Mouse (Mus musculus): ENCODE measurements around the gene Crb3. TPM values are rescaled to one million over a fixed set of nuclear protein-coding genes. Genes with fewer than 3 reads are reported as not detected.
A peak's percentile ranks its signal among the peaks of the same experiment; 100 is the strongest.
"Not testable (repeated sequence)": the region's sequence is repeated elsewhere in the genome, so short reads cannot be mapped to it uniquely, and the experiment has no call there.

The Crb3 gene
- under 1 TPM in 1 of 2 experiments, not detected in 1; 0.95 TPM for total RNA-seq (2021)
- long read RNA-seq, experiment 1 = 0 reads
- long read RNA-seq, experiment 2 = 0 reads

DNA sequence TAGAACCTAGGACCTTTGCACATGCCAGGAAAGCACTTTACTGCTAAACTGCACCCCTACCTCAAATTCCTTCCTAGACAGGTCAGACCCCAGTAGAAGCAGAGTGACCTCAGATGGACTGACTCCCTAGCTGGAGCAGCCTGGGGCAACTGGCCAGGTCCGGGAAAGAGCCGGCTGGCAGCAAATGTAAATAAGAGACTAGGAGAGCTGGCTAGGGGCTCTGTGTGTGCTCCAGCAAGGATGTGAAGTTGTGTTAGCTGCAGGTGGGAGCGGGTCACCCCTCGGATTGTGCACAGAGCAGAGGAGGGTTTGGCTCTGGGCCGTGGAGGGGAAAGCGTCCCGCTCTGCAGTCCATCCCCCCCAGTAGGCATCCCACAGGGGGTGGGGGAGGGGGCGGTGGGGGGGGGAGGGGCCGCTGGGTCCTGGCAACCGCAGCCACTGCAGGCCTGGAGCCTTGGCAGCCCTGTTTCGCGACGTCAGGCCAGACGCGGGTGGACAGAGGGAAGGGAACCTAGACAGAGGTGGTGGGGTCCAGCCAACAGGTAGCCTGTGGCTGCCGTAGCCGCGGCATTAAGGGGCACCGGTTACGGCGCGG lies at the start of gene Crb3:
Crb3 (plus strand) TSS at position 215 of the 595 bp plus-strand sequence.
- peak; percentile 54 to 62 for DNase-seq

DNA sequence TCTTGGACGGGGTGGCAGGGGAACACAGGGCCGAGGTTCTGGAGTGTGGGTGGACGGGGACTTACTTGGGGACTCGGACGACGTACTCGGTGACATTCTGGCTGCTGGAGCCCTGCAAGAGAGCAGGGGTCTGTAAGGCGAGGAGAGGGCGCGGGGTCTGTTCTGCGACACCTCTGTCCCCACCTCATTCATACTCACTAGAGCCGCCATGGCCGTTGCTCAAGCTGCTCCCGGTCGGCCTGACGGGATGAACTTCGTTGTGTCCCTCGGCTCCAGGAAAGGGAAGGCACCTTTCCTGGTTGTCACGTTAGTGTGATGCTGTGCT lies 48.0 kb upstream of the Crb3 start:
- no peak for DNase-seq

DNA sequence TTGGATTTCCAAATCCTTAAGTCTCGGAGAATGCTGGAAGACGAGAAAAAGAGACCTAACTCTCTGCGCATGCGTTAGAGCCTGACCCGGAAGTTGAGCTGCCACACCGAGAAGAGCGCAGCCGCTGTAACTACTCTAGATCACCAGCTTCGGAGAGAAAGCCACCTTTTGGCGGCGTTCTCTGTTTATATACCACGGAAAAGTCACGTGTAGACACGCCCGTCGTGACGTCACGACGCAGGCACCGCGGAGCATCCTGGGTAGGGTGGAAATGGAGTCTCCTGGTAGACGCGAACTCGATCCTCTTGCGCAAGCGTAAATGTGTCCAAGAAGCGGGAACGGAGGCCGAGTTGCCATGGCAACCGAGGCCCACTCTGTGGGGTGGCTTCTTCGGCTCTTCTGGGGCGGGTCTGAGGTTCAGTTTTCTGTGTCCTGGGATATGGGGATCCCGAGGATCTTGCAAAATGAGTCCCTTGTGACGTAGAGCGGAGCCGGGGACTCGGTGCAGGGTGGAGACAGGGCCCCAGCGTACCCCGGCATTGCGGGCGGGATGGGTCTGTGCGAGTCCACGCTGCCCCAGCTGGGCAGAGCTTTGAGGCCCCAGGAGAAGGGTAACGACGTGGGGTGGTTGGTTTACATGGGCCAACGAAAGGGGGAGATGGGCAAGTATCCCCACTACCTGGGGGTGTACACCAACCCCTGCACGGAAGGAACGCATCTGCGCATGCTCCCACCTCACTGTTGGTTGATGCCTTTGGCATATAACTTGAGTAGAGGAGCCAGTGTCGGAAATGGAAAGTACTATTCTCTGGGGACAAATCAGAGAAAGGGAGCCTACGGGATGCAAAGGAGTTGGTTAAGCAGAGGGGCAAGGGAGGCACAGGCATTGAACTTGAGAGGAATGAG lies 47.4 kb upstream of the Crb3 start, which contains the start of the genes Gtf2f1 and Gm17949:
Gtf2f1 (minus strand) TSS at position 53 of the 906 bp plus-strand sequence.
Gm17949 (plus strand) TSS at position 234 of the 906 bp plus-strand sequence.
- peak; percentile 95 for DNase-seq

DNA sequence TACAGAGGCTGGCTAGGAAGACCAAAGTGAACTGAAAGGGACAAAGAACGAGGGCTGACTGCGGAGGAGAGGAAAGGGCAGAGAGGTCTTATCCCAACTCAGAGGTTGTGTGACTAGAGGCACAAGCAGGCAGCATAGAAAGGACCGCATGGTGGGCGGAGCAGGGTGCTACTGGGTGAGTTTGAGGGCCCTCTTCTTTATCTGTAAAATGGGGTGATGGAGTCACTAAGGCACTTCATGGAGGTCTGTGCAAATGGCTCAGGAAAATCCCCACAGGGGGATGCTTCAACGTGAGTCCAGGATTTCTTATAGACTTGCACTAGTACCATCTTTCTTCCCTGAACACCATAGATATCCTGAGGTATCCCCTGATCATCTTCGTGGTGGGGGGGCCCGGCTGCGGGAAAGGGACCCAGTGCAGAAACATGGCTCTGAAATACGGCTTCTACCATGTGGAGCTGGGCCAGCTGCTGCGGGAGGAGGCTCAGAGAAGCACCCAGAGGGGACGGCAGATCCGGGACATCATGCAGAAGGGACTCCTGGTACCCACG lies 46.6 kb upstream of the Crb3 start:
- DNase-seq = no peak

DNA sequence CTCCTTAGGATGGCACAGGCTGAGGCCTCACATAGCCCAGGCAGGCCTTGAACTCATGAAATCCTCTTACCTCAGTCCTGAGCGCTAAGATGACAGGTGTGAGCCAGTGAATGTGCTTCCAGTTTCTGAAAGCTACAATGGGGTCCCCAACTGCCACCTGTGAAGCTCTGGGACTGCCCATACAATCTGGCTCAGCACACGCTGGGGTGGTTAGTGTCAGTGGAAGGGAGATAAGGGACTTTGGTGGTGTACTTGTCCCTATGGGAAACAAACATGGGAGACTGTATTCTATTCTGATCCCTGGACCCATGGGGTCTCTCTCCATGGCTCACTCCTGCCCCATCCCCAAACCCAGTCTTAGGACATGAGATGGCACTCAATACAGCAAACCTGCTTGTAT lies 39.2 kb upstream of the Crb3 start:
- no peak for DNase-seq

DNA sequence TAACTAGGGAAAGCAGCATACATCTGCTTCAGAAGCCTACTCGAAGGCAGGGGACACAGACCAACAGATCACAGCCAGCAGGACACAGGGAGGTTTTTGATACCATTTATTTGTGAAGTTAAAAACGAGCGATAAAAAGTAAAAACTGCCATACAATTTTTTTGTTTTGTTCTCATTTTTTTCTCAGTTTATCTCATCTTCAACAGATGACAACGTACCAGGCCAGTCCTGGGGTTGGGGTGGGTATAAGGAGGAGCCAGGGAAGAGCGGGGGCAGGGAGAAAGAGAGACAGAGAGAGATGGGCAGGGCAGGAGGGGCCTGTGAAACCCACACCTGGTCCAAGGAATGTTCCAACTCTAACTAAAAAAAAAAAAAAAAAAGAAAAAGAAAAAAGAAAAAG lies 37.9 kb upstream of the Crb3 start:
- no peak for DNase-seq

DNA sequence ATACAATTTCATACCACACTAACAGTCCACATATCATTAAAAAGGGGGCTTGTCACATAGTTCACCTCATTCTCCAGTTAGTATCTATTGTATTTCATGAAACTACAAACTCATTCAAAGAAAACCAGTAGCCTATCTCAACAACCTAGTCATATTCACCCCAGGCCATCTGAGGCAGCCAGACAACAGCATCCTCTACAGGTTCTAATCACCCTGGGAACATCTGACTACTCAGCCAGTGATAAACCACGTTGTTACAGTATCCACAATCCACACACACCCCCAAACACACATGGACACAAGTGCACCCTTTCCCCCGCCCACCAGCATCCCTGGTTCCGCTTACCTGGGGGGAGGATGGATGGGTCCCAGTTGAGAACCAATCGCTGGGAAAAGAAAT lies 31.4 kb upstream of the Crb3 start:
- no peak for DNase-seq

DNA sequence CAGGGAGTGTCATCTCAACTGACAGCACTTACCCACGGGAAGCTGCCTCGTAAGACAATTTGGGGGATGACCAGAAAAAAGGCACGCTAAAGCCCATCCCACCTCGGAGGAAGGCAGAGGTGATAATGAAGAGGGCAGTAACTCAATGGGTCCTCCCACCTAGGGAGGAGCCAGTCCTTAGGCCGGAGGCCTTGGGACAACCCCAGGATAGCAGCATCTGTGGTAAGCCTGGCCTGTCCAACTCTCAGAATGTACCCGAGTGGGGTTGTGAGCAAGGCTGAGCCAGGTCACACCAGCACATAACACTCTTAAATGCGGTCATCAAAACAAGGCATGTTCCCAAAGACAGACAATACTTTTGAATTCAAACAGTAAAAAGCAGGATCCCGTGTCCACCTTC lies 29.2 kb upstream of the Crb3 start:
- DNase-seq = peak in 1 of 2 experiments; percentile 32

DNA sequence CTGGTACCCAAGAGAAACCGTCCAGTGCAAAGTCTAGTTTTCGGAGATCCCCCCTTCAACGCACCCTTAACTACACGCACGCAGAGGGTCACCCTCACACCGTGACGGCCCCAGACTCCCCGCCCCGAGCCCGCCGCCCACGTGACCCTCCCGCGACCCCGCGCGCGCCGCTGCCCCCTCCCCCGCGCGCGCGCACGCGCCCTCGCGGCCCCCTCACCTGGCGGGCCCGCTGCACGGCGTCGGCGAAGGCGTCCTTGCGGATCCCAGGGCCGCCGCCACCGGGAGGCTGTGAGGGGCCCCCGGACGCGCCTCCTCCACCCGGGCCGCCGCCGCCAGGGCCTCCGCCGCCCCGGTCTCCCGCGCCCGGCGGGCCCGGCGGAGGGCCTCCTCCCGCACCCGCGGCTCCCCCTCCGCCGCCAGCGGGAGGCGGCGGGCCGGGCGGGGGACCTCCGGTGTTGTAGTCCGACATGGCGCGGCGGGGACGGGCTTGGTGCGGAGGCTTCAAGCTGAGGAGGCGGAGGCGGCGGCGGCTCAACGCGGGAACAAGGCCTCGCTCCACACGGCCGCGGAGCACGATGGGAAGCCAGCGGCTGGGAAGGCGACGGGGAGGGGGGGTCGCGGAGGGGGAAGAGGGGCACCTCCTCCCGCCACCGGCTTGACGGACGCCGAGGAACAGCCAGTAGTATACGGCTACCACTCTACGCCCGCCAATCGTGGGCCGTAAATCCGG lies 27.8 kb upstream of the Crb3 start, which contains the start of gene Khsrp:
Khsrp (minus strand) TSS at position 592 of the 730 bp plus-strand sequence.
- peak in 1 of 2 experiments; percentile 17 for DNase-seq

DNA sequence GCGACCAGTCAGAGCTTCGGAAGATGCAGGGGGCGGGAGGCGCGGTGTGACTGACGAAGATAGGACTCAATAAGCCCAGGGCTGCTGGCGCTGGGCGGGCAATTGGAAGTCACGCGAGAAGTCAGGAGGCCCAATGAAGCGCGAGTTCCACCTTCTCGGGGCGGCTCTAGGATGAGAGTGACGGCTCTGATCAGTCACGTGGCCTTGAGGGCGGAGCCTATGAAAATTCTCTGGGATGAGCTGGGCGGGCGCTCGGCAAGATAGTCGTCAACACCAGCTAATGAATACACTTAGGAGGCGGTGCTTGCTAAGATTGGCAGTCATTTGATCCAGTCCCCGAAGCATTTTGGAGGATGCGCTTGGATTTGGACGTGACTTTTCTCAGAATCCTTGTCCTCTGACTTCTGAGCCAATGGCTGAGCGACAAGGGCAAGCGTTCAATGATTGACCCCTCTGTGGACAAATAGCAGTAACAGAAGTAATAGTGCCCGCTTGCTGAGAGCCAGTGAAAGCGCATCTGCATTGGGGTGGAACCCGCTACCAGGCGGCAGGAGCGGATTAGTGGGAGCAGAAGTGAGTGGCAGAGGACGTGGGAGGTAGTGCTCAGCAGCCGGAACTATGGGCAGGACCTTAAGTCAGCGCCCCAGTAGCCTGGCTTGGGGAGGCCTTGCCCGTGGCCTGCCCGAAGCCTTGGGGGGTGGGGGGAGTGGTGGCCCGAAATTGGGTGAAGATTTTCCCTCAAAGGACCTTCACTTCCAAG lies 27.1 kb upstream of the Crb3 start:
- DNase-seq = peak; percentile 100

DNA sequence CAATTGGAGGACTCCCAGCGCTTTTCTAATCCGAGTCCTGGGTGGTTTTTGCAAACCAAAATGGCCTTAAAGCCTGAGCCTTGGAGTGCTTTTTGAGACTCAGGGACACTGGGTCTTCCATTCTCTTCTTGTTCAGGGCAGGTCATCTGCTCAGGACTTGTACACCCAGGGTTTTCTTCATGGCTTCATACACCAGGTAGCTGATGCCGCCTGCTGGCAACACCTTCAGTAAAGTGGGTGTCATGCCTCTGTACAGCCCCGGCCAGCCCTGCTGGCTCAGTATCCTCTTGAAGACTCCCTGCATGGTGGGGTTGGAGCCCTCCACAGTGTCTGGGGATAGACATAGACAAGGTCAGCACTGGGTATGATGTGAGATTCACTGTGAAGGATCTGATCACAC lies 26.1 kb upstream of the Crb3 start:
- DNase-seq = no peak

DNA sequence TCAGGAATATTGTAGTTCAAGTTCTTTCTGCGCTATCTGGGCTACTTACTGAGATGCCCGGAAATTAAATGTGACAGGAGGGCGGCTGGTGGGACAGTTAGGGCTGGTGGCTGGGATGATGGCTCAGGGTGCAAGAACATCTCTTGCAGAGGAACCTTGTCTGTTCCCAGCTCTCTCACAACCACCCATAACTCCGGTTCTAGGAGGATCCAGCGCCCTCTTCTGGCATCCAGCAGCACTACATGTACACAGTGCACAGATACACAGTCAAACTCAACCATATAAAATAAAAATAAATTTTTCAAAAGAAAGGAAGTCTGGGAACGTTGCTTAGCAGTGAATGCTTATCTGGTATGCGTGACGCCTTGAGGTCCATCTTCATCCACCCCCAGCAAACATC lies 19.9 kb upstream of the Crb3 start:
- DNase-seq = no peak

DNA sequence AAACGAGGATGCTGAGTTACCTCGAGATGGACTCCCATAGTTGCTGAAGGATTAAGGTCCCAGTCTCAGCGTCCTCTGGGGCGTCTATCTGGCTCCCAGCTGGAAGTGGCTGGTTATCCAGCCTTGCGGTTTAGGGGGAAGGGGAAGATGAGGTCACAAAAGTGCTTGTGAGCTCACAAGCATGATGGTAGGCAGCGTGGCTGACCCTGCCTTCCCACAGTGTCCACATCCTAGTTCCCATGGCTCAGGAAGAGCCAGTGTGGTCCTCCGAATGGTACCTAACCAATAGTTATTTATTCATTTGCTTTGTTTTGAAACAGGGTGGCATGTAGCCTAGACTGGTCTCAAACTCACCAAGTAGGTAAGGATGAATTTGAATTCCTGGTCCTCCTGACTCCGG lies 17.4 kb upstream of the Crb3 start, which contains the start of gene Slc25a41:
Slc25a41 (minus strand) TSS at position 101 of the 400 bp plus-strand sequence.
- DNase-seq = no peak

DNA sequence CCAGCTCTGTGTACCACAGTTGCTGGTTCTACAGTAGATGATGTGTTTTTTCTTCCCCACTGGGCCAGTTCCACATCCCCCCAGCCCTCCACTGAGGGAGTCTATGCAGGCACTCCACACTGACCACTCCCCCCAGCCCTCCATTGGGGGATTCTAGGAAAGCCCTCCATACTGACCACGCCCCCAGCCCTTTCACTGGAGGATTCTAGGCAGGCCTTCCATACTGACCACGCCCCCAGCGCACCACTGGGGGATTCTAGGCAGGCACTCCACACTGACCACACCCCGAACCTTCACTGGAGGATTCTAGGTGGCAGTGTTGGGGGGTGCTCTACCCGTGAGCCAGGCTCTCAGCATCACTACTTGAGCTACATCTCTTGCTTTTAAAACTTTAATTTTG lies 11.5 kb upstream of the Crb3 start:
- no peak for DNase-seq

DNA sequence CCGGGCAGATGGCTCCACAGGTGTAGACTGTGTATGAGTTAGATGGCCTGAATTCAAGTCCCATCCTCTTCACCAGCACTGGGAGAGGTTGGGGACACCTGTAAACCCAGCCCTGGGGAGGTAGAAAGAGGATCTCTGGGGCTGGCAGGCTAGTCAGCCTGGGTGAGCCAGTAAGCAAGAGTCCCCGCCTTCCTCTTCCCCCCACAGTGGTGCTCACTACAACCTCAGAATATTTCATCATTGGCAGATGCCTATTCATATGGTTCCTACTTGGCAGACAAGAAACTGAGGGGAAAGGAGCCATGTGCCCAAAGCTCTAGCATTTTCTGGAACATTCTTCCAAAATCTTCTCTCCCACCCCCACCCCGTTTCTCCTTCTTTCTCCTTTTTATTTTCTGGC lies 10.1 kb upstream of the Crb3 start:
- no peak for DNase-seq

DNA sequence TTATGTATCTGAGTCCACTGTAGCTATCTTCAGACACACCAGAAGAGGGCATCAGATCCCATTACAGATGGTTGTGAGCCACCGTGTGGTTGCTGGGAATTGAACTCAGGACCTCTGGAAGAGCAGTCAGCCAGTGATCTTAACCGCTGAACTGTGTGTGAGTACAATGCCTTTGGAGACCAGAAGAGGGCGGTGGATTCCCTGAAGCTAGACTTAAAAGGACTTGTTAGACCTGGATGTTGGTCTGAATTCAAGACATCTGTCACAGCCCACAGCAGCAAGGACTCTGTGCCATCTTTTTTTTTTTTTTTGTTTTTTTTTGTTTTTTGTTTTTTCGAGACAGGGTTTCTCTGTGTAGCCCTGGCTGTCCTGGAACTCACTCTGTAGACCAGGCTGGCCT lies 7.2 kb upstream of the Crb3 start:
- not testable (repeated sequence) for DNase-seq

DNA sequence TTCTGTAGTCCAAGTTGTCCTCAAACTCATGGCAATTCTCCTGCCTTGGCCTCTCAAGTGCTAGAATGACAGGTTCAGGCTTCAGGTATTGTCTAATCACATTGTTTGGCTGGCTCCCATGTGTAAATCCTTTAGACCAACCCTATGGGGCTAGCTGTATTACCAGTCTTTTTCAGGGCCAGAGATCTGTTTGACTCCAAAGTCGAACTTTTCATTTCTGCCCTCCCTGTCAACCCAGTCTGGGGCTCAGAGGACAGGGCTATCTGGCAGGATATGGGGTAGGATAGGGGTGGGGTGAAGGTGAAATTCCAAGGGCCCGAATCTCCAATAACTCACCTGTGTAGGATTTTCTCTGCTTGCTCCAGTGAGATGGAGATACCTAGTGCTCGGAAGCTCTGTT lies 2.7 kb upstream of the Crb3 start:
- no peak for DNase-seq

DNA sequence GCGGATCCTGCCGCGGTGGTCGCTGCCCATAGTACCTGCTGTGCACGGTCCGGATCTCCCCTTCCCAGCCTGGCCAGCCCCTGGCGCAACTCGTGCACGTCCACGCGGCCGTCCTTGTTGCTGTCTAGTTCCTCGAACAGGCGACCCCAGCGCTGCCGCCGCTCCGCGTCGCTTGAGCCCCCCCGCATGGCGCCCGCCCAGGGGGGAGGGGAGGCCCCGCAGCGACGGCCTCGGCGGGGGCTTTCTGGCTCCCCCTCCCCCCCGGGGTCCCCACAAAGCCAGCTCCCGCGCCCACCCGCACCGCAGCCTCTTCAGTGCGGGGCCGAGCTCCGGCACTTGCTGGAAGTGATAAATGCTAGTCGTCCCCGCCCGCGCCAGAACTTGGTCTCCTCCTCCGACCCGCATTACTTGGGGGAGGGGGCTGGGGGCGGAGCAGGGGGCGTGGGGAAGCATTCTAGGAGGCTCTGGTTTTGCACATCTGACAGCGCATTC lies 627 bp downstream of the Crb3 start, which contains the start of gene Slc25a23:
Slc25a23 (minus strand) TSS at position 378 of the 492 bp plus-strand sequence.
- peak; percentile 66 to 74 for DNase-seq

DNA sequence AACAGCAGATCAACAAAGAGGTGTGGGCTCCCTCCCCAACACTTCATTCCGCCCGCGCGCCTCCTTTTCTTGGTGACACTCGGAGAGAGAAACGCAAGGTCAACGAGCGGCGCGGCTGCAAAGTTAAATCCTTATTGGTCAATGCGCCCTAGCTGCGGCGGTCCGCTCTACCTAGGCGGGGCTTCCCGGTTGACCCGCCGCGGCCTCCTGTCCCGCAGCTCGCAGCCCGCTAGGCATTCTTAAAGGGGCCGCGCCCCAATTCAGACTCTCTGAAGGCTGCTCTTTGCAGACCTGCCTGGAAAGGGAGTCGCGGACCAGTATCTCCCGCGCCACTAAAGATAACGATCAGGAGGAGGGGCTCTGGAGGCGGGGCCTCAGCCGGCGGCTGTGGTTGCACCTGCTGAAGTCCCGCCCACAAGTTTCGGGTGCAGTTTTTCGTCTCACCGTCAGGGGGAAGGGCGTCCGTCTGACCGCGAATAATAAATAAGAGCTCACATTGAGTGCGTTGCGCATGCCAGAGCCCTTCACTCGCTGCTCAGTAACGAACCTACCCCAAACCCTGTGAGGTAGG lies 1.4 kb downstream of the Crb3 start:
- DNase-seq = peak; percentile 97 to 98

DNA sequence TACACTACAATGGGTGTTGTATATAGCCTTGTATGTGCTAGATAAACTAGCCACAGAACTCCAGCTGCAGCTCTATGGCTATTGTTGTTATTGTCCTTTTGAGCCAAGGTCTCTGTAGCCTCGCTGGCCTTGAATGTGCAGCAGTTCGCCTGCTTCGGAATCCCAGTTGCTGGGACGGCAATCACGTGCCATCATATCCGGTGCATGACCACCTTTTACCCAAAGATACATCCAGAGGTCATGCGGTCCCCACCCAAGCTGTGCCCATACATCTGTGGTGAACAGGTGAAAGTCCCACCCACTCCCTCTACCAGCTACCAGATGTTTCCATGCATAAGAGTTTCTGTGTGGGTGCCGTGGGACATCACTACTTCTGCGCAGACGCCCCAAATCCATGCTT lies 2.2 kb downstream of the Crb3 start:
- DNase-seq = no peak

DNA sequence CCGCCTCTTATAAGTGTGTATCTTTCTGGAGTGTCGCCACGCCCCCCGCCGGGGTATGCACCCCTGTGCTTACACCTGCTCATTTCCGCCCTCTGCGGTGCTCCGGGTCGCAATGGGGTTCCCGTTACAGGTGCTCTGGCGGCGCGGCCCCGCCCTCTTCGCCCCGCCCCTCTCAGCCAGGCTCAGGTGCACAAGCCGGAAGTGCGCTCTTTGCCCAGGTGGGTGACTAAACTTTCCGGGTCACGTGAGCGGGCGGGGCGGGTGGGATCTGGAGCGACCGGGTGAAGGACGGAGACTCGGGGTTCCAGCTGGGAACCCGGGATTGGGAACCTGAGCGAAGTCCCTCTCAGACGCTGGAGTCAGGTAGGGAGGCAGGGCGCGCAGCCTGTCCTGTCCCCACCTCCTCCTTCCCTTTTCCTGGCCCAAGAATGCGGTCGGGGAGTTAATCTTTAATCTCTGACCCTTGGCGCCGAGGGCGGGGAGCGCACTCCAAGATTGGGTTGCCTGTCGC lies 3.2 kb downstream of the Crb3 start:
- no peak for DNase-seq
